Mouse (Mus musculus) C2C12 (cell line): ENCODE results near the gene Dcun1d2.

ENCODE experiments used
- CTCF ChIP-seq: IDR thresholded peaks from one replicate; pipeline ENCODE4 v1.5.1; 2011; ENCODE audit not compliant: control insufficient read depth, insufficient read depth, insufficient read length
- FOSL1 ChIP-seq: IDR thresholded peaks from one replicate; pipeline ENCODE4 v1.8.0; 2011; ENCODE audit warnings: mild to moderate bottlenecking, low read length; ENCODE audit not compliant: poor library complexity, insufficient read depth, severe bottlenecking
- MAX ChIP-seq: IDR thresholded peaks from one replicate; pipeline ENCODE4 v1.6.1; 2011; ENCODE audit warnings: mild to moderate bottlenecking, control low read depth
- MYOD1 ChIP-seq: IDR thresholded peaks from one replicate; pipeline ENCODE4 v1.6.1; 2011; ENCODE audit warnings: low read depth; ENCODE audit not compliant: control insufficient read depth, insufficient read length
- USF1 ChIP-seq: IDR thresholded peaks from one replicate; pipeline ENCODE4 v1.6.1; 2011; ENCODE audit warnings: low read depth, mild to moderate bottlenecking, control low read depth, moderate library complexity

DNA sequence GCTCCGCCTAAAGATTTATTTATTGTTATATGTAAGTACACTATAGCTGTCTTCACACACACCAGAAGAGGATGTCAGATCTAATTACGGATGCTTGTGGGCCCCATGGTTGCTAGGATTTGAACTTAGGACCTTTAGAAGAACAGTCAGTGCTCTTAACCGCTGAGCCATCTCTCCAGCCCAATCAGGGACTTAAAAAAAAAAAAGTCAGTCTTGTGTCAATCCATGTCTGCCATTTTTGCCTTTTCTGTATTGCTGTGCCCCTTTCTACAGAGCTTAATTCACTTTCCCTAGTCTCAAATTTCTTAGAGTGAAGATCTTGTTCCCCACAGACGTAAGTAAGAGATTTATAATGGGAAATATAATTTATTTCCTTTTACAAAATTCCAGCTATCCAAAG lies 69.5 kb downstream of the Dcun1d2 start:
- no peak for TF ChIP-seq CTCF
- TF ChIP-seq MYOD1, result no peak
- TF ChIP-seq FOSL1, result no peak
- TF ChIP-seq MAX, result no peak
- TF ChIP-seq USF1, result no peak
